Mouse (Mus musculus) limb, embryonic 15.5 days (tissue): ENCODE measurements around the gene Lgals2. TPM values are rescaled to one million over a fixed set of nuclear protein-coding genes. Genes with fewer than 3 reads are reported as not detected.
A peak's percentile ranks its signal among the peaks of the same experiment; 100 is the strongest.

Experiments used
- ATAC-seq: fragments of 200-750 bp; cut with Nextera tagmentation; 2 replicates; pipeline ENCODE4 v1.8.0; 2017; ENCODE audit warnings: low read depth, moderate TSS enrichment; ENCODE audit not compliant: insufficient number of reproducible peaks, low FRiP score, low TSS enrichment
- H3K27ac ChIP-seq: fragments of 300-500 bp; sonication (generic); 2 replicates; pipeline ENCODE4 v1.5.1; 2015; ENCODE audit warnings: moderate library complexity, mild to moderate bottlenecking, inconsistent platforms
- H3K27me3 ChIP-seq: fragments of 300-500 bp; sonication (generic); 2 replicates; pipeline ENCODE4 v1.6.1; 2015; ENCODE audit warnings: inconsistent platforms
- H3K36me3 ChIP-seq: fragments of 300-500 bp; sonication (generic); 2 replicates; pipeline ENCODE4 v1.6.1; 2015; ENCODE audit warnings: inconsistent platforms
- H3K4me1 ChIP-seq: fragments of 300-500 bp; sonication (generic); 2 replicates; pipeline ENCODE4 v1.6.1; 2015; ENCODE audit warnings: inconsistent platforms
- H3K4me2 ChIP-seq: fragments of 300-500 bp; sonication (generic); 2 replicates; pipeline ENCODE4 v1.6.1; 2015; ENCODE audit warnings: mild to moderate bottlenecking, inconsistent platforms
- H3K4me3 ChIP-seq: fragments of 300-500 bp; sonication (generic); 2 replicates; pipeline ENCODE4 v1.5.1; 2015; ENCODE audit warnings: mild to moderate bottlenecking, inconsistent platforms
- H3K9ac ChIP-seq: fragments of 300-500 bp; sonication (generic); 2 replicates; pipeline ENCODE4 v1.6.1; 2015; ENCODE audit warnings: inconsistent platforms
- H3K9me3 ChIP-seq: fragments of 300-500 bp; sonication (generic); 2 replicates; pipeline ENCODE4 v1.6.1; 2016; ENCODE audit warnings: inconsistent platforms
- WGBS: fragments of 180-500 bp; shearing (Covaris S2); methylation state at CpG from one replicate; pipeline ENCODE4 v1.1.7; 2015; 5-methylcytosine and 5-hydroxymethylcytosine counted together
- polyA plus RNA-seq: library from polyadenylated mRNA; unstranded; fragments of >200 nt; fragmentation: Nextera tagmentation; extraction: Ambion mirVana; gene quantifications from 2 replicates; pipeline ENCODE4 v1.2.1, GENCODE M21; 2015

Gene Lgals2
- polyA plus RNA-seq = 0.65 and 0.73 TPM in 2 replicates

- Histone ChIP-seq H3K36me3 (no peaks in the 10 kb centered on the region), H3K4me3 (no peak within 1 kb of the TSS), H3K4me1 (peaks cover 7% of the 10 kb centered on the region; the same call in 1 of the 2 replicates), H3K9ac (no peak within 1 kb of the TSS), H3K27ac (no peak within 1 kb of the TSS), H3K9me3 (no peaks in the 10 kb centered on the region), H3K4me2 (no peak within 1 kb of the TSS), H3K27me3 (no peaks in the 10 kb centered on the region)
- WGBS = 75% methylated on average over 8 of the region's 8 CpGs
- no peak for ATAC-seq
Observed at GRCm38 (mm10) chr15:78855303-78855965, at the start of gene Lgals2. Lgals2 (minus strand) TSS chr15:78855529.

- H3K4me1 ChIP-seq = peaks cover 44% of the 10 kb centered on the region
- H3K4me3 ChIP-seq = no peak overlapping the region
- no peaks in the 10 kb centered on the region for H3K9me3 ChIP-seq
- H3K36me3 ChIP-seq = peaks cover 61% of the 10 kb centered on the region
- H3K27me3 ChIP-seq = no peaks in the 10 kb centered on the region
- WGBS = 11% methylated on average over 2 of the region's 2 CpGs
- ATAC-seq = no peak
- 0 out of 2 replicates have a peak overlapping the region, but pooled peaks have one; percentile 2 for H3K4me2 ChIP-seq
- no peak overlapping the region for H3K9ac ChIP-seq
- 0 out of 2 replicates have a peak overlapping the region, but pooled peaks have one; percentile 47 for H3K27ac ChIP-seq
Observed at GRCm38 (mm10) chr15:78903243-78903642, 47.9 kb upstream of the Lgals2 start.

GRCm38 (mm10) chr15:78901422-78901789 lies 46.1 kb upstream of the Lgals2 start:
- no peak for ATAC-seq
- H3K27ac ChIP-seq = peak overlapping the region; percentile 82

GRCm38 (mm10) chr15:78900585-78901421 lies 45.5 kb upstream of the Lgals2 start:
- Histone ChIP-seq H3K9ac (peak overlapping the region; percentile 81), H3K4me1 (peaks cover 62% of the 10 kb centered on the region), H3K9me3 (no peaks in the 10 kb centered on the region), H3K4me3 (peak overlapping the region; percentile 85), H3K4me2 (peak overlapping the region; percentile 76), H3K27ac (peak overlapping the region; percentile 82), H3K27me3 (no peaks in the 10 kb centered on the region), H3K36me3 (peaks cover 37% of the 10 kb centered on the region)
- WGBS = 9% methylated on average over 18 of the region's 18 CpGs
- peak; percentile 3; the same call in 1 of the 2 replicates for ATAC-seq

More at GRCm38 (mm10) chr15:78901422-78901789, 46.1 kb upstream of the Lgals2 start:
- WGBS = 37% methylated on average over 8 of the region's 8 CpGs
- Histone ChIP-seq H3K36me3 (peaks cover 43% of the 10 kb centered on the region), H3K4me2 (peak overlapping the region; percentile 76), H3K4me3 (peak overlapping the region; percentile 85), H3K27me3 (no peaks in the 10 kb centered on the region), H3K9me3 (no peaks in the 10 kb centered on the region), H3K4me1 (peaks cover 57% of the 10 kb centered on the region), H3K9ac (peak overlapping the region; percentile 81; the same call in 1 of the 2 replicates)

- peak within 1 kb of the TSS; percentile 82 for H3K27ac ChIP-seq
- H3K9me3 ChIP-seq = no peaks in the 10 kb centered on the region
- WGBS = under 1% methylated on average over 47 of the region's 47 CpGs
- peak within 1 kb of the TSS; percentile 81 for H3K9ac ChIP-seq
- H3K4me3 ChIP-seq = peak within 1 kb of the TSS; percentile 85
- H3K4me1 ChIP-seq = peaks cover 70% of the 10 kb centered on the region
- peak; percentile 46; the same call in 1 of the 2 replicates for ATAC-seq
- H3K27me3 ChIP-seq = no peaks in the 10 kb centered on the region
- peaks cover 35% of the 10 kb centered on the region for H3K36me3 ChIP-seq
- H3K4me2 ChIP-seq = peak within 1 kb of the TSS; percentile 76
Observed at GRCm38 (mm10) chr15:78899740-78900584, 44.6 kb upstream of the Lgals2 start, which contains the start of gene Sh3bp1. Sh3bp1 (plus strand) TSS chr15:78899768.

GRCm38 (mm10) chr15:78899409-78899739 lies 44.0 kb upstream of the Lgals2 start, which contains the start of gene Gm49510:
Gm49510 (plus strand) TSS chr15:78899667.
- ATAC-seq = no peak
- H3K4me1 ChIP-seq = peaks cover 76% of the 10 kb centered on the region
- peak within 1 kb of the TSS; percentile 81 for H3K9ac ChIP-seq
- peaks cover 31% of the 10 kb centered on the region for H3K36me3 ChIP-seq
- H3K4me2 ChIP-seq = peak within 1 kb of the TSS; percentile 76
- H3K27me3 ChIP-seq = no peaks in the 10 kb centered on the region
- peak within 1 kb of the TSS; percentile 85 for H3K4me3 ChIP-seq
- H3K27ac ChIP-seq = peak within 1 kb of the TSS; percentile 82
- H3K9me3 ChIP-seq = no peaks in the 10 kb centered on the region
- under 1% methylated on average over 20 of the region's 20 CpGs for WGBS

- no peak for ATAC-seq
- peak overlapping the region; percentile 76 for H3K4me2 ChIP-seq
- peaks cover 83% of the 10 kb centered on the region for H3K4me1 ChIP-seq
- 48% methylated on average over 6 of the region's 6 CpGs for WGBS
- H3K27ac ChIP-seq = peak overlapping the region; percentile 82
- H3K4me3 ChIP-seq = peak overlapping the region; percentile 85
- H3K27me3 ChIP-seq = no peaks in the 10 kb centered on the region
- no peak overlapping the region for H3K9ac ChIP-seq
- no peaks in the 10 kb centered on the region for H3K9me3 ChIP-seq
- peaks cover 29% of the 10 kb centered on the region for H3K36me3 ChIP-seq
Observed at GRCm38 (mm10) chr15:78898507-78899001, 43.2 kb upstream of the Lgals2 start.

- H3K4me3 ChIP-seq = no peak overlapping the region
Observed at GRCm38 (mm10) chr15:78897488-78897887, 42.2 kb upstream of the Lgals2 start.

GRCm38 (mm10) chr15:78896149-78896548 lies 40.8 kb upstream of the Lgals2 start:
- no peaks in the 10 kb centered on the region for H3K27me3 ChIP-seq
- peaks cover 77% of the 10 kb centered on the region for H3K4me1 ChIP-seq
- no peak overlapping the region for H3K4me2 ChIP-seq
- H3K9ac ChIP-seq = no peak overlapping the region
- no peaks in the 10 kb centered on the region for H3K9me3 ChIP-seq
- H3K36me3 ChIP-seq = peaks cover 39% of the 10 kb centered on the region
- ATAC-seq = no peak
- H3K4me3 ChIP-seq = no peak overlapping the region
- peak overlapping the region; percentile 65 for H3K27ac ChIP-seq
- 76% methylated on average over 3 of the region's 3 CpGs for WGBS

More at GRCm38 (mm10) chr15:78897488-78897887, 42.2 kb upstream of the Lgals2 start:
- Histone ChIP-seq H3K27me3 (no peaks in the 10 kb centered on the region), H3K4me1 (peaks cover 83% of the 10 kb centered on the region), H3K27ac (no peak overlapping the region), H3K9ac (no peak overlapping the region), H3K36me3 (peaks cover 30% of the 10 kb centered on the region), H3K4me2 (no peak overlapping the region), H3K9me3 (no peaks in the 10 kb centered on the region)
- WGBS = 89% methylated on average over 4 of the region's 4 CpGs
- no peak for ATAC-seq

- Histone ChIP-seq H3K9ac (no peak overlapping the region), H3K4me1 (peaks cover 73% of the 10 kb centered on the region), H3K36me3 (peaks cover 43% of the 10 kb centered on the region), H3K4me3 (no peak overlapping the region), H3K9me3 (no peaks in the 10 kb centered on the region), H3K27me3 (no peaks in the 10 kb centered on the region), H3K27ac (peak overlapping the region; percentile 65), H3K4me2 (no peak overlapping the region)
- WGBS = 70% methylated on average over 2 of the region's 2 CpGs
- ATAC-seq = no peak
Observed at GRCm38 (mm10) chr15:78895741-78896140, 40.4 kb upstream of the Lgals2 start.

GRCm38 (mm10) chr15:78894726-78895125 lies 39.4 kb upstream of the Lgals2 start:
- 68% methylated on average over 13 of the region's 13 CpGs for WGBS

More at GRCm38 (mm10) chr15:78894726-78895125, 39.4 kb upstream of the Lgals2 start:
- Histone ChIP-seq H3K4me3 (no peak overlapping the region), H3K4me2 (no peak overlapping the region), H3K9me3 (no peaks in the 10 kb centered on the region), H3K4me1 (peaks cover 66% of the 10 kb centered on the region), H3K27ac (peak overlapping the region; percentile 65; the same call in 1 of the 2 replicates), H3K27me3 (no peaks in the 10 kb centered on the region), H3K36me3 (peaks cover 51% of the 10 kb centered on the region), H3K9ac (no peak overlapping the region)
- no peak for ATAC-seq
